Mouse (Mus musculus) embryonic fibroblast, embryonic 13.5 days (primary cell): Measurements from ENCODE around the gene Prdm16.

Experiments
- CTCF ChIP-seq: IDR thresholded peaks from 2 replicates; pipeline ENCODE4 v1.5.1; 2011; ENCODE audit warnings: mild to moderate bottlenecking, control low read depth, low read length, moderate library complexity, borderline replicate concordance; ENCODE audit not compliant: insufficient read depth
- POLR2A ChIP-seq: IDR thresholded peaks from 2 replicates; pipeline ENCODE4 v1.6.1; 2011; ENCODE audit warnings: low read depth, mild to moderate bottlenecking, control low read depth, low read length, moderate library complexity

GRCm38 (mm10) chr4:154386810-154387209 lies 249.9 kb downstream of the Prdm16 start:
- TF ChIP-seq CTCF (no peak), POLR2A (no peak)
